Mouse (Mus musculus) frontal cortex, postnatal 10 days (tissue): ENCODE data around the gene Csn3.

Experiments used
- DNase-seq, 2 experiments: peaks; one replicate each; pipeline ENCODE4 v3.0.0; 2022; ENCODE audit warnings: low spot score in 2 of 2, mixed read lengths in 1 of 2

The Csn3 gene

GRCm38 (mm10) chr5:87925372-87925771 is at the start of gene Csn3:
Csn3 (plus strand) TSS chr5:87925579.
- DNase-seq: no peak

GRCm38 (mm10) chr5:87884729-87885128 is 40.6 kb upstream of the Csn3 start, which contains the start of gene Odam:
Odam (plus strand) TSS chr5:87885029.
- DNase-seq: no peak

DNA sequence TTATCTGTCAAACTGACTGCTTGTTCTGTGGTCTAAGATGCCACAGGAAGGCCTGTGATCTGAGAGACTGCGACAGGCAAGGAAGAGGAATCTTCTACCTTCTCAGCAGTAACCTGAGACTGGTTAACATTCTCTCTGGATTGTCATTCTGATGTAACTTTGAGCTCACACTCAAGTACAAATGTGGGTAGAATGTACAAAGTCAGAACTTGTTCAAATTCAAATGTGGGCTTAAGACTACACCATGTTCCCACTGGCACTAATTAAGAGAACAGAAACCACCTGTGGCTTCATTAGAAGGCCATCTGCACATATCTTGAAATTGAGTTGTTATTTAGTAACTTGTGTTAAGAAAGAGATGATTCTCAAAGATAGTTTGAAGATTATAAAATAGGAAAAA is 6.2 kb downstream of the Csn3 start:
- DNase-seq: no peak

- DNase-seq: no peak
Measured at GRCm38 (mm10) chr5:87940752-87941151, 15.4 kb downstream of the Csn3 start.

DNA sequence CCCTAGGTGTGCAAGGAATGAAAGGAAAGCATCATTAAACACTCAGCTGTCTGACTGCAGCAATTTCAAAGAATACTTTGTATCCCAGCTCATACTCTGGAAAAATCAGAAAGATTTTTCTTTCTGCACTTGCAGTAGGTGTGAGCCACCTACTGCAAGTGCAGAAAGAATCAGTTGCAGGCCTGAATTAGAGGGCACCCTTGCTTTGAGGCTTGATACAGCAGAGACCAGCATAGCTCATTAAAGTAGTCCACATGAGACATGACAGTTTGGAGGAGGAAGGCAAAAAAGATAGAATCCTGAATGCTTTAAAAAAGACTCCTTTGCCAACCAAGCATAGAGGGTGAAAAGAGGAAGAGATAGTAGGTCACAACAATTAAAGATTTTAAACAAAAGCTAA is 17.1 kb downstream of the Csn3 start:
- no peak for DNase-seq

DNA sequence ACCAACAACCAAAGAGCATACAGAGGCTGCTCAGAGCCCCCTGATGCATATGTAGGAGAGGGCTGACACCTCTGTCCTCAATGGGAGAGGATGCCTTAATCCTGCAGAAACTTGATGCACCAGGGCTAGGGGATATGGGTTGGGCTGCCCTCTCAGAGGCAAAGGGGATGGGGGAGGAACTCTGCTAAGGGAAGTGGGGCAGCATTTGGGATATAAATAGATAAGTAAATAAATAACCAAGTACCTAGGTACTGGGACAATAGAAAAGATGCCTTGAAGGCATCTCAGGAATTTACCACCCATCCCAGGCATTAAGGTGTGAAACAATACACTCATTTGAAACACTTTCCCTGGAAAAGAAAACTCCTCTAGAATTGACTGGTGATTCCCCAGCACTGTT is 26.5 kb downstream of the Csn3 start:
- no peak for DNase-seq

DNA sequence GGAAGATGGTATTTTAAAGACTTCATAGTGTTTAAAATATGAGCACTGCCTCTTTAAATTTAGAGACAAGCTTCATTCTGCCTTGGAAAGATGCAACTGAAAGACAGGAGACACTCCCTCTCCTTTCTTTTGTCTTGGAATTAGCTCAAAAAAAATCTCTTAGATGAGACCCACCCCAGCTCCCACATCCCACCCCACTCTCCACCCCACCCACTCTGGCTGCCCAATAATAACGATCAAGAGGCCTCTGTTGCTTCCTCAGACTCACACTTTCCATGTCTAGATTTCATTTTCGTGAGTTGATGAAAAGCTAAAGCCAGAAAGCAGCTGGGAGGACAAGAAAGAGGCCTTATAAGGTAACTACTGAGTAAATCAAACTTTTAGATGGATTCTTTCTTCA is 43.8 kb downstream of the Csn3 start, which contains the start of the genes 2310003L06Rik and Gm28434:
2310003L06Rik (plus strand) TSS at position 259 of the 400 bp plus-strand sequence.
Gm28434 (plus strand) TSS at position 317 of the 400 bp plus-strand sequence.
- no peak for DNase-seq

GRCm38 (mm10) chr5:87979139-87979538 is 53.8 kb downstream of the Csn3 start, which contains the start of gene Cabs1:
Cabs1 (plus strand) TSS chr5:87979439.
- DNase-seq: no peak
